Mouse (Mus musculus): ENCODE results near the gene Gm5565. TPM values are rescaled to one million over a fixed set of nuclear protein-coding genes. Genes with fewer than 3 reads are reported as not detected.
A peak's percentile ranks its signal among the peaks of the same experiment; 100 is the strongest.
"Not testable (repeated sequence)": the region's sequence is repeated elsewhere in the genome, so short reads cannot be mapped to it uniquely, and the experiment has no call there.

The Gm5565 gene
- not detected for total RNA-seq (2021)
- long read RNA-seq, experiment 1, result 0 reads
- long read RNA-seq, experiment 2, result 0 reads

DNA sequence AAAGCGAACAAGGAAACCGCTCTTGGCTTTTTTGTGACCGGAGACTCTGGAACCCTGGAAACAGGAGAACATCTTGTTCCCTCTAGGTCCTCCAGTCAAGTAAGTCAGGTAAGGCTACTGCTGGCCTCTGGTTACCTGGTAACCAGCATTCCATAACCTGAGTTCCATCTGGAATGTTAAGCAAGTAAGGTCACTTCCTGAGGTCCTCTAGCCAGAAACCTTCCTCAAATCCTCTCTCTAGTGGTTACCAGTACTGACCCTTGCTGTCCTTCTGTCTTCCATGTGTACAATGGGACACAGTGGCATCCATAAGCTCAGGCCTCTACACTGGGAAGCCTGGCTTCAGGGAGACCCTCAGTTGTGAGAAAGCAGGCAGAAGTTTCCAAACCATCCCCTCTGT lies at the start of gene Gm5565:
TSS of gene Gm5565 (minus strand) at position 101 of the 400 bp plus-strand sequence.
- not testable (repeated sequence) for DNase-seq (ENCODE audit: low spot score)

DNA sequence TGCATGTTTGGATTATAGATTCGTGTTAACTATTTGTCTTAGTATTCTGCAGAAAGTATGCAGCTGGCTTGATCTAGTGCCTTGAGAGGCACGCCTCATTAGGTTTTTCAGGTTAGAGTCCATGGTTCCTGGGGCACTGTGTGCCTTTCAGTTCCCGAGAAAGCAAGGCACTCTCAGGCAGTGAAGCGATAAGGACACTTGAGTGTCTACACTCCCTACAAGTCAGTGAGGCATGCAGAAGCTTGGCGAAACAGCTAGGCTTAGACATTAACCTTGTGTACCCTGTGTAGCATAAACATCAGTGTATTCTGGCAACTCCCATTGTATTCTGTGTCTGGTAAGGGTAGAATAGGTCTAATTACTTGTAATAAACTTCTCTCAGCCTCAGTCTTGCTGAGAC lies 45.2 kb upstream of the Gm5565 start:
- DNase-seq (ENCODE audit: low spot score), result no peak

DNA sequence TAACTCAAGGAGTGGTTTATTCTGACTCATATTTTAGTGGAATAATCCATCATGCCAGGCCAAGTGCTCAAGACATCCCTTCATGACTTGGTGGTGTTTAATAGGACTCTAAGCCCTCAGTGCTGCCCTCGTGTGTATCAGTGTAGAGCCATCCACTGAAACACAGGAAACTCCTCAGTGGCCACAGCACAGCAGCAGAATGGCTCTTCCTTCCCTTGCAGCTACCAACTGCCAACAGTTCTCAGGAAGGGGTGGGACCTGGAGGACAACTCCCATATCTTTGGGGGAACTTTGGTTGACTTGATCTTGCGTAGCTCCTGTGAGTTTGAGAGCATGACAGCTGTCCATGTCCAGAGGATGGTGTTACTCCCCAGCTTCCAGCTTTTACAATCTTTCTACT lies 43.6 kb upstream of the Gm5565 start:
- no peak for DNase-seq (ENCODE audit: low spot score)

DNA sequence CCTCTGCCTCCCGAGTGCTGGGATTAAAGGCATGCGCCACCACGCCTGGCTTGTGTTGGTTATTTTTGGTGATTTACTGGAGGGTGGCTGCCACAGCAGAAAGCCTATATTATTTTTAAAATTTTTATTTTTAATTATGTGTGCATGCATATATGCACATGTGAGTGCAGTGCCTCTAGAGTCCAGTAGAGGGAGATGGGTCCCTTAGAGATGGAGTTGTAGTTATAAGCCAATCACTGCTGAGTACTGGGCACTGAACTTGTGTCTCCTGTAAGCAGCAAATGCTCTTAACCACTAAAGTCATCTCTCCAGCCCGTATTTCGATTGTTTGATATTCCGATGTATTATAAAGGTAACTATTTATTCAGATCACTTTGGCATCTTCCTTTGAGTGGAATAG lies 40.2 kb upstream of the Gm5565 start:
- DNase-seq (ENCODE audit: low spot score), result no peak

DNA sequence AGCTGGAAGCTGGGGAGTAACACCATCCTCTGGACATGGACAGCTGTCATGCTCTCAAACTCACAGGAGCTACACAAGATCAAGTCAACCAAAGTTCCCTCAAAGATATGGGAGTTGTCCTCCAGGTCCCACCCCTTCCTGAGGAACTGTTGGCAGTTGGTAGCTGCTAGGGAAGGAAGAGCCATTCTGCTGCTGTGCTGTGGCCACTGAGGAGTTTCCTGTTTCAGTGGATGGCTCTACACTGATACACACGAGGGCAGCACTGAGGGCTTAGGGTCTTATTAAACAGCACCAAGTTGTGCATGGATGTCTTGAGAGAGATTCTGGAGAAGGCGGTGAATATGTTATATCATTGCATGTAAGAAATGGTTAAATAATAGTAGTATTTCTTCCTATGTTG lies 39.2 kb upstream of the Gm5565 start:
- no peak for DNase-seq (ENCODE audit: low spot score)

DNA sequence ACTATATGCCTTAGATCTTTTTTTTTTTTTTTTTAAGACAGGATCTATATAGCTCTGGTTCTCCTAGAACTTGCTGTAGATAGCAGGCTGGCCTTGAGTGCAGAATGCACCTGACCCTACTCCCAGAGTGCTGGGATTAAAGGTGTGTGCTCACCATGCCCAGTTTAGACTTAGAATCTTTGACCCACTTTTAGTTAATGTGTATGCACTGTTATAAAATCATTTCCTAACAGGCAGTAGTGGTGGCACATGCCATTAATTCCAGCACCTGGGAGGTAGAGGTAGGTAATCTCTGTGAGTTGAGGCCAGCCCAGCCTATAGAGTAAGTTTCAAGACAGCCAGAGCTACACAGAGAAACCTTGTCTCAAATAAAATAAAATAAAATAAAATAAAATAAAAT lies 38.7 kb upstream of the Gm5565 start:
- no peak for DNase-seq (ENCODE audit: low spot score)

DNA sequence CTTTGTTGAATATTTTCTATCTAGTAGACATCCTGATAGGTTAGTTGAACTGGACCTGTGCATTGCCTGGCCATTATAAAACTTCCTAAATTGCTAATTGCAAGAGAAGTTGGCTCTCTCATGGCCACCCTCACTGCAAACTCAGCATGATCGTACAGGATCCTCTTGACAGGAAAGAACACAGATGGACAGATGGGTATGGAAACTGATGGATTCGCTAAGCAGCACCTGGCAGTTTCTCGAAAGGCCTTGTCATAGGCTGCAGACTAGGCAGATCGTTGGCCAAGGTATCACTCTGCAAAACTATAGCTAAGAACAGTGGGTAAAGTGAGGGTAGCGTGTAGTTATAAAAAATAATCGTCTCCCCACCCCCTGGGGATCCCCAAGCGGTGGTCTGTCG lies 33.0 kb upstream of the Gm5565 start:
- no peak for DNase-seq (ENCODE audit: low spot score)

DNA sequence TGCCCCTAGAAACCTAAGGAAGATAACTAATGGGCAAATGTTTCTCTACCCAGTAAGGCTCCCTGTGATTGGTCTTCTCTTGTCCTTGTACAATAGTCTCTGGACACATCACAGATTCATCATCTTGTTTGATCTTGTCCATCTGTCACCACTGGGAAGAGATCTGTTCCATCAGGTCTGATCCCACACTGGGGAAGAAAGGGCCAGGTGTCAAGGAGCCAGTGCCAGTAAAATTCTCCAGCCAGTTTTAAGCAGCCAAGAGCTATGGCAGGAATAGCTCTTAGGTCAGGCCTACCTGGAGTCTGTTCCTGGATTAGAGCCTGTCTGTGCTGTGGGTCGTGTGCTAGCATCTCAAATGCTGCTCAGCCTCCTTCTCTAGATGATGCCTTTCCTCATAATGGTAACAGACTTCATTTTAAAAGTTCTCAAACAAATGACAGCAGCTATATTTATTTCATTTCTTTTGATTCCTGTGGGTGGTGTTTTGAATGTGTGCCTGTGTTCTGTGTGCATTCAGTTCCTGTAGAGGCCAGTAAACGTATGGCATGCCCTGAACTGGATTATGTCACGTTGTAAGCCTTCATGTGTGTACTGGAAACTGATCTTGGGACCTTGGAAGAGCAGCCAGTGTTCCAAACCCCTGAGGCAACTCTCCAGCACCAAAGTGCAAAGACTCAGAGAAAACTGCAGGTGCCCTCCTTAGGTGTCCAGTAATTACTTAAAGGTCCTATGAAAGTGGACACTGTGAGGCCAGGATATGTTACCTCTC lies 30.3 kb upstream of the Gm5565 start:
- DNase-seq (ENCODE audit: low spot score), result no peak

DNA sequence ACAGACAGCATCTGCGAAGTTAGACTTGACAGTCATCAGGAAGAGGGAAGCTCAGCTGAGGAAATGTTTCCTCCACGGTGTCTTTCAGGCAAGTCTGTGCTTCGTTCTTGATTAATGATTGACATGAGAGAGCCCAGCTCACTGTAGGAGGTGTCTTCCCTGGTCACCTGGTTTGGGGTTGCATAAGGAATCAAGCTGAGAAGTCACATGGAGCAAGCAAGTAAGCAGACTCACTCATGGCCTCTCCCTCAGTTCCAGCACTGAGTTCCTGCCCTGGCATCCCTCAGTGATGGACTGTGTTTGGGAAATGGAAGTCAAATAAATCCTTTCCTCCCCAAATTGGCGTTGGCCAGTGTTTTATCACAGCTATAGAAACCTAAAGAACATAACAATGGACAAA lies 29.8 kb upstream of the Gm5565 start:
- no peak for DNase-seq (ENCODE audit: low spot score)

DNA sequence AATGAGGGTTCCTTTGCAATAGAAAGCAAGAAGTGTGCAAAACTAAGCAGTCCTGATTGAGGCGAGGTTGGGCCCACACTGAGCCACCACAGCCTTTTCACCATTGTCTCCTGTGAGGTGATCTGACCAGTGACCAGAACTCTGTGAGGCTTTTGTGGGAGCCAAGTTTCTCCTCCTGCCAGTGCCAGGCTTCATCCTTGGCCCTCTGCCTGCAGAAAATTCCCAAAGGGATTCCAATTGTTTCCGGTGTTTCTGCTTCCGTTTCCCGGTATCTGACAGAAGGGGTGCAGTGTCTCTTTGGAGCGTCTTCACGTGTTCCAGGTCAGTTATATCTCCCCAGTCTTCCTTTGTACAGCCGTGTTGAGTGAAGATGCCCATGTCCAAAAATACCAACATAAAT lies 28.4 kb upstream of the Gm5565 start:
- no peak for DNase-seq (ENCODE audit: low spot score)

DNA sequence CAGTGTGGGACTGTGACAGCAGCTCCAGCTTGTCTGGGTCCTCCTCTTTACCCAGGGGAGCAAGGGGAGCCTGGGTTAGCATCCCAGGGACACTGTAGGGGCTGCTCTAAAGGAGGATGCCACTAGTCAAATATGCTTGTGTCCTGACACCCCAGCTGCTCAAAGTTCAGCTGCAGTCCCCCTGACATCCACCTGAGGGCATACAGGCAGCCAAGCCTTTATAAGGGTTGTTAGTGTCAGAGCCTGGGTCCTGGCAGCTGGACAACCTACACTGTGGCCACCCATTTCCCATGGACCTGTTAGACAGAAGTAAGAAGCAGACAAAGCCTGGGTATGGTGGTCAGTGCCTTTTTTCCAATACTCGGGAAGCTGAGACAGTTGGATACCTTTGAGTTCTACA lies 27.8 kb upstream of the Gm5565 start:
- no peak for DNase-seq (ENCODE audit: low spot score)

DNA sequence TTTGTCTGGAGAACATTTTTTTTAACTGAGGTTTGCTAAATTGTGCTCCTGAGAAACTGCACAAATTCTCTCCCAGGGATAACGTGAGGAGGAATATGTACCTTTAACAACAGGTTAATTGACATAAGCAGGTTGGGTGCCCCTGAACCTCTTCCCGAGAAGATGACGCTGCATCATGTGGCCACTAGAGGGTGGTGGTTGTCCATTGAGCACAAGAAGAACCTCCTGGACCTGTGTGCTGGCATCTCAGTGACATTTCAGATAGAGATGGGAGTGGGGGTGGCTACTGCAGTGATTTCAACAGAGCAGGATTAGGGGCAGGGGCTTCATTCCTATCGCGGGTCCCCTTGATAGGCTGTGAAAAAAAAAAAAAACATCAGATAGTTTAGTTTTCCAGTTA lies 27.1 kb upstream of the Gm5565 start:
- peak; percentile 67 for DNase-seq (ENCODE audit: low spot score)

DNA sequence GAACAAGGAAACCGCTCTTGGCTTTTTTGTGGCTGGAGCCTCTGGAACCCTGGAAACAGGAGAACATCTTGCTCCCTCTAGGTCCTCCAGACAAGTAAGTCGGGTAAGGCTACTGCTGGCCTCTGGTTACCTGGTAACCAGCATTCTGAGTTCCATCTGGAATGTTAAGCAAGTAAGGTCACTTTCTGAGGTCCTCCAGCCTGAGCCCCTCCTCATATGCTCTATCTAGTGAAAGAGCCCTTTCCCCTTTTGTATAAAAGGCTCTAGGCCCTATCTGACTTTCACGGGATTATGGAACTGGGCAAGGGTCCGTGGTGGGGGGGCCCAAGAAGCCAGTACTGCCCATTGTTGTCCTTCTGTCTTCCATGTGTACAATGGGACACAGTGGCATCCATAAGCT lies 24.9 kb upstream of the Gm5565 start, which contains the start of gene 1700001J03Rik:
TSS of gene 1700001J03Rik (minus strand) at position 101 of the 400 bp plus-strand sequence.
- DNase-seq (ENCODE audit: low spot score), result not testable (repeated sequence)

DNA sequence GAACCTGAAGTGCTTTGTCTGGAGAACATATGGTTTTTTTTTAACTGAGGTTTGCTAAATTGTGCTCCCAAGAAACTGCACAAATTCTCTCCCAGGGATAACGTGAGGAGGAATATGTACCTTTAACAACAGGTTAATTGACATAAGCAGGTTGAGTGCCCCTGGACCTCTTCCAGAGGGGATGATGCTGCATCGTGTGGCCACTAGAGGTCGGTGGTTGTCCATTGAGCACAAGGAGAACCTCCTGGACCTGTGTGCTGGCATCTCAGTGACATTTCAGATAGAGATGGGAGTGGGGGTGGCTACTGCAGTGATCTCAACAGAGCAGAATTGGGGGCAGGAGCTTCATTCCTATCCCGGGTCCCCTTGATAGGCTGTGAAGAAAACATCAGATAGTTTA lies 12.4 kb upstream of the Gm5565 start:
- DNase-seq (ENCODE audit: low spot score), result peak; percentile 8

DNA sequence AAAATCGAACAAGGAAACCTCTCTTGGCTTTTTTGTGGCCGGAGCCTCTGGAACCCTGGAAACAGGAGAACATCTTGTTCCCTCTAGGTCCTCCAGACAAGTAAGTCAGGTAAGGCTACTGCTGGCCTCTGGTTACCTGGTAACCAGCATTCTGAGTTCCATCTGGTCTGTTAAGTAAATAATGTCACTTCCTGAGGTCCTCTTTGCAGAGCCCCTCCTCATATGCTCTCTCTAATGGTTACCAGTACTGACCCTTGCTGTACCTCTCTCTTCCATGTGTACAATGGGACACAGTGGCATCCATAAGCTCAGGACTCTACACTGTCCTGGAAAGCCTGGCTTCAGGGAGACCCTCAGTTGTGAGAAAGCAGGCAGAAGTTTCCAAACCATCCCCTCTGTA lies 10.3 kb upstream of the Gm5565 start, which contains the start of gene Gm6309:
TSS of gene Gm6309 (minus strand) at position 101 of the 400 bp plus-strand sequence.
- not testable (repeated sequence) for DNase-seq (ENCODE audit: low spot score)

DNA sequence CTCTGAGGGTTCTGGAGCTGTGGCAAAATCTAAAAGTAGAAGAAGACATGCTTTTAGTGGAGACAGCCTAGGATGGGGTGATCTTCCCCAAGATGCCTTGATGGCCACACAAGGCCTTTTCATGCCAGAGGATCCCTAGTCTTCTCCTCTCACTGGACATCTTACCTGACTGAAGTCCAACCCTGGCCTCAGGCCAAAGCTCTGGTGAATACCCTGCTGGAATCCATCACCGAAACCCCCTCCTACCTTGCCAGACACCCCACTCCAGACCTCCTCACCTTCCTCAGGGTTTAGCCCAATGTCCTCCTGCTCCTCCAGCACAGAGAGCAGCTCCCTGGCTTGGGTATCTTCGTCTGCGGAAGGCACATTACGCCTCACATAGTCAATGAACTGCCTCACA lies 2.0 kb downstream of the Gm5565 start:
- not testable (repeated sequence) for DNase-seq (ENCODE audit: low spot score)

DNA sequence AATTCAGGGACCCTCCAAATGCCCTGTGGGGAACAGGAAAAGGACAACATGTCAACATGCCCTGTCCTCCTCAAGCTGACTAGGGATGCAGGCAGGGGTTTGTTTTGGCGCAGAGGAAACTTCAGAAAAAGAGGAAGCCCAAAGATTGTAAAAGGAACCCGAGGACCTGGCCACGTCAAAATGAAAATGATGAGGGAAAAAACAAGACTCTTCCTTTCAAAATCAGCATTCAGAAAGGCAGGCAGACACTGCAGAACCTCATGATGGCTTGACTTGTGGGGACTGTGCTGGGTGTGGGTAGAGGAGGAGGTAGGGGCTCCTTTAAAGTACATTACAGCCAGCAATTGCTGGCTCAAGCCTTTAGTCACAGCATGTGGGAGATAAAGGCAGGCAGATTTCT lies 9.9 kb downstream of the Gm5565 start:
- DNase-seq (ENCODE audit: low spot score), result no peak

DNA sequence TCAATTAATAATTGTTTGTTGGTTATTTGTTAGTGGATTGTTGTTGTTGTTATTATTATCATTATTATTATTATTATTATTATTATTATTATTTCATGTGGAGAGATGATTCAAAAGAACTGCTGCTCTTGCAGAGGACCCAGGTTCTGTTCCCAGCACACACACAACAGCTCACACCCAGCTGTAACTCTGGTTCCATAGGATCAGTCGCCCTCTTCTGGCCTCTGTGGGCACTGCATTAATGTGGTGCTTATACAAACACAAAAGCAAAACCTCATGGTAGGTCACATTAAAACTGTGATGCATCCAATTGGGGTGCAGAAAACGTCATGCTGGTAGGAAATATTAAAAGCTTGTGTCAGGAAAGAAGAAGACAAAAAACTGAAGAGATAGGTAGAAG lies 12.4 kb downstream of the Gm5565 start:
- no peak for DNase-seq (ENCODE audit: low spot score)

Other genes starting within 250 kb of the Gm5565 start
- gene Cyp3a25, start 150.9 kb downstream of the Gm5565 start, total RNA-seq (2021), result under 1 TPM in 1 of 2 experiments, not detected in 1; 0.43 TPM
- gene Cyp3a59, start 81.3 kb downstream of the Gm5565 start, total RNA-seq (2021), result not detected
- gene Gm6309, start 10.2 kb upstream of the Gm5565 start, total RNA-seq (2021), result not detected
- 1 to 10 TPM; 1.1 to 1.2 TPM for gene 1700001J03Rik, start 24.8 kb upstream of the Gm5565 start, total RNA-seq (2021)
- gene Rnf6, start 61.0 kb upstream of the Gm5565 start, total RNA-seq (2021), result 10 to 100 TPM; 37.0 to 41.0 TPM
- gene Cdk8, start 70.7 kb upstream of the Gm5565 start, total RNA-seq (2021), result 10 to 100 TPM; 14.9 to 17.5 TPM
- under 1 TPM; 0.78 to 0.85 TPM for gene Wasf3, start 224.4 kb upstream of the Gm5565 start, total RNA-seq (2021)

Measured in gastrocnemius, adult 18-20 months (tissue).